Mouse (Mus musculus) kidney, embryonic 14.5 days (tissue): ENCODE data around the gene Dnase2a. TPM values are rescaled to one million over a fixed set of nuclear protein-coding genes. Genes with fewer than 3 reads are reported as not detected.

Experiments
- ATAC-seq: fragments of 200-750 bp; cut with Nextera tagmentation; 2 replicates; pipeline ENCODE4 v1.8.0; 2017; ENCODE audit warnings: moderate number of reproducible peaks, mild to moderate bottlenecking, moderate TSS enrichment, moderate library complexity; ENCODE audit not compliant: low FRiP score, low TSS enrichment
- H3K27ac ChIP-seq: fragments of 300-500 bp; sonication (generic); 2 replicates; pipeline ENCODE4 v1.5.1; 2014; ENCODE audit warnings: low read depth, mild to moderate bottlenecking, low read length, moderate library complexity, mixed read lengths
- H3K27me3 ChIP-seq: fragments of 300-500 bp; sonication (generic); 2 replicates; pipeline ENCODE4 v1.6.1; 2014; ENCODE audit warnings: mild to moderate bottlenecking, low read length; ENCODE audit not compliant: control insufficient read depth, insufficient read depth
- H3K36me3 ChIP-seq: fragments of 300-500 bp; sonication (generic); 2 replicates; pipeline ENCODE4 v1.6.1; 2014; ENCODE audit warnings: low read length, mixed read lengths; ENCODE audit not compliant: control insufficient read depth, insufficient read depth
- H3K4me1 ChIP-seq: fragments of 300-500 bp; sonication (generic); 2 replicates; pipeline ENCODE4 v1.6.1; 2014; ENCODE audit warnings: low read length, mixed read lengths; ENCODE audit not compliant: control insufficient read depth, insufficient read depth
- H3K4me2 ChIP-seq: fragments of 300-500 bp; sonication (generic); replicated peaks from 2 replicates; pipeline ENCODE4 v1.6.1; 2014; ENCODE audit warnings: low read depth, mild to moderate bottlenecking, low read length
- H3K4me3 ChIP-seq: fragments of 300-500 bp; sonication (generic); 2 replicates; pipeline ENCODE4 v1.5.1; 2014; ENCODE audit warnings: mild to moderate bottlenecking, low read length
- H3K9ac ChIP-seq: fragments of 300-500 bp; sonication (generic); 2 replicates; pipeline ENCODE4 v1.6.1; 2014; ENCODE audit warnings: low read depth, mild to moderate bottlenecking, low read length, moderate library complexity
- H3K9me3 ChIP-seq: fragments of 300-500 bp; sonication (generic); 2 replicates; pipeline ENCODE4 v1.6.1; 2016; ENCODE audit warnings: low read length; ENCODE audit not compliant: control insufficient read depth
- WGBS: fragments of 180-500 bp; shearing (Covaris S2); extraction: QIAGEN DNeasy Blood & Tissue Kit; methylation state at CpG from one replicate; pipeline ENCODE4 v1.1.7; 2014; 5-methylcytosine and 5-hydroxymethylcytosine counted together
- polyA plus RNA-seq: library from polyadenylated mRNA; unstranded; fragments of >200 nt; fragmentation: Nextera tagmentation; extraction: Ambion mirVana; gene quantifications from 2 replicates; pipeline ENCODE4 v1.2.1, GENCODE M21; 2014

Gene Dnase2a
- 10.8 and 12.1 TPM in 2 replicates for polyA plus RNA-seq

GRCm38 (mm10) chr8:84908421-84909161 is at the start of gene Dnase2a:
Gene Dnase2a (plus strand): TSS chr8:84908560.
- ATAC-seq = peak; percentile 90
- 1% methylated on average over 45 of the region's 45 CpGs for WGBS
- Histone ChIP-seq H3K4me3 (peak within 1 kb of the TSS; percentile 58), H3K36me3 (no peaks in the 10 kb centered on the region), H3K4me2 (peak within 1 kb of the TSS; percentile 82), H3K9me3 (no peaks in the 10 kb centered on the region), H3K9ac (peak within 1 kb of the TSS; percentile 65), H3K27ac (no peak within 1 kb of the TSS), H3K27me3 (peaks cover 32% of the 10 kb centered on the region), H3K4me1 (peaks cover 12% of the 10 kb centered on the region)

DNA sequence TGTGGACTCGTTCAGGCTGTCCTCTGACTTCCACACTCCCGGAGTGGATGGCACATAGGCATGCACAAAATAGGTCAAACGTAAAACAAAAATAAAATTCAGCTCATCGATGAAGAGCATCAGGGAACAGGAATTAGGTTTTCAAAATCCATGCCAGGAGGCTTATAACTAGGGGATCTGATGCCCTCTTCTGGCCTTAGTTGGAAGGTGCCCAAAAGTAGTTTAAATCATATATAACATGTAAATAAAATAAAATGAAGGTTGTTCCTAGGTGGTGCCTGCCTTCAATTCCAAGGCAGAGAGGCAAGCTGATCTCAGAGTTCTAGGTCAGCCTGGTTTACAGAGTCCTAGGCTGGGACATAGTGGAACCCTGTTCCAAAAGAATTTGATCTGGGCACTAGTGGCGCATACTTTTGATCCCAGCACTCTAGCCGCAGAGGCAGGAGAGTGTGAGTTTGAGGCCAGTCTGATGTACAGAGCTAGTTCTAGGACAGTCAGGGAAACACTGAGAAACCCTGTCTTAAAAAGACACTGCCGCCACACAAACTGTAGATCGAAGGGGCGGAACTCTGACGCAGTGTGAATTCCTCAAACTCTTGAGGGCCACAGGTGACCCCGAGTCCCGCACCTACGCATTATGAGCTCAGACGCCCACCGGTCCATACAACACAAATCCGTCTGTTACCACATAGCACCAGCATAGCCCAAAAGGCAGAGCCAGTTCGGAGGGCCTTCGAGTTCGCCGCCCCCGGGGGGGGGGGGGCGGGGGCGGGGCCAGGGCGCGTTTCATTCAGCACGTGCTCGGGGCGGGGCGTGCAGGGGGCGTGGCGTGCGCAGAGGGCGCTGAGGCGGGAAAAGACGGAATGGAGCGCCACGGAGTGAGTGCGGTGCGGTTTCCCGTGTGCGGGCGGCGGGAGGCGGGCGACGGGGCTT is 36.7 kb upstream of the Dnase2a start, which contains the start of gene Syce2:
Syce2 (plus strand) TSS at position 736 of the 933 bp plus-strand sequence.
- WGBS = 15% methylated on average over 45 of the region's 46 CpGs
- H3K4me1 ChIP-seq = peaks cover 11% of the 10 kb centered on the region
- no peak within 1 kb of the TSS; the same call in 1 of the 2 replicates for H3K27ac ChIP-seq
- H3K27me3 ChIP-seq = no peaks in the 10 kb centered on the region
- peak within 1 kb of the TSS; percentile 65 for H3K9ac ChIP-seq
- no peaks in the 10 kb centered on the region for H3K9me3 ChIP-seq
- ATAC-seq = peak; percentile 68
- H3K4me2 ChIP-seq = peak within 1 kb of the TSS; percentile 97
- peak within 1 kb of the TSS; percentile 49 for H3K4me3 ChIP-seq
- peaks cover 32% of the 10 kb centered on the region for H3K36me3 ChIP-seq

DNA sequence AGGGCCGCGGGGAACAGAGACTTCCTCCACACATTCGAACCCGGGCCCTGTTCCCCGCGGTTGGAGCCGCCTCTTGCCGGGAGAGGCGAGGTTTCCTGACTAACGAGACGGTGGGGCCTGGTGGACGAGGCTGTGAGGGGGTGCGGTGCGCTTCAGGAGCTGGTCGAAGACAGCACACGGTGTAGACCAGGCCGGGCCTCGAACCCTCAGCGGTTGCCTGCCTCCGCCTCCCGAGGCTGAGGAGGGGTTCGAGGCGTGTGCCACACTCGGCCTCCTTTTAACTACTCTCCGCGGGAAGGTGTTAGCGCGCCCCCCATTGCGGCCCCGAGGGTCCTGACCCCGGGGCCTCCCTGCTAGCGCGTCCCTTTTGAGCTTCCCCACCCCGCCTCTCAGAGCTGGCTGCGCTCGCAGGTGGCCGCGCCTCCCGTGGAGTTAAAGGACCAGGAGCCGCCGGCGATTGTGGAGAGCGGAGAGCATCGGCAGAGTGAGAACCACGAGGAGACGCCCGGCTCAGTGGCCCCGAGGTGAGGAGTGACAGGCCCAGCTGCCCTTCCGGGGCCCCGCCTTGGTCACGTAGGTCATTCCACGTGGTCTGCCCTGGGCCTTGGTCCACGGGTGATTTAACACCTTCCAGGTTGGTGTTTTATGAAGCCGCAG is 35.9 kb upstream of the Dnase2a start:
- peak overlapping the region; percentile 65 for H3K9ac ChIP-seq
- peak; percentile 46 for ATAC-seq
- peaks cover 11% of the 10 kb centered on the region for H3K4me1 ChIP-seq
- H3K27me3 ChIP-seq = no peaks in the 10 kb centered on the region
- 2% methylated on average over 53 of the region's 54 CpGs for WGBS
- no peak overlapping the region for H3K27ac ChIP-seq
- H3K4me2 ChIP-seq = peak overlapping the region; percentile 97
- H3K9me3 ChIP-seq = no peaks in the 10 kb centered on the region
- peaks cover 26% of the 10 kb centered on the region for H3K36me3 ChIP-seq
- peak overlapping the region; percentile 49 for H3K4me3 ChIP-seq

DNA sequence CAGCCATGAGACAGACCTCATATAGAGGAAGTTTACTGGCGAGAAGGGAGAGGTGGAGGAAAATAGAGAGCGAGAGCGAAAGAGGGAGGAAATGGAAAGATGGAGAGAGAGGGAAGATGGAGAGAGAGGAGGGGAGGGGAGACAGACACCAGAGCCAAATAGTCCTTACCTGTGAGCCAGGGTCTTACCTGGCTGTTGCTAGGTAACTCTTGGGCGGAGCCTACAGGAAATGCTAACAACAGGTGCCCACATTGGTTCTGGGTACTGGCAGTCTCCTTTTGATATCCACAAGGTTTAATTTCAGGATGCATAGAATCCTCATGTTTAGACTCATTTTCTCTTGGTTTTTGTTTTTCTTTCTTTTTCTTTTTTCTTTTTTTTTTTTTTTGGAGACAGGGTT is 35.3 kb upstream of the Dnase2a start:
- Histone ChIP-seq H3K27me3 (no peaks in the 10 kb centered on the region), H3K9ac (peak overlapping the region; percentile 65; the same call in 1 of the 2 replicates), H3K4me1 (peaks cover 11% of the 10 kb centered on the region), H3K4me2 (peak overlapping the region; percentile 97), H3K36me3 (peaks cover 24% of the 10 kb centered on the region), H3K4me3 (peak overlapping the region; percentile 49), H3K9me3 (no peaks in the 10 kb centered on the region), H3K27ac (no peak overlapping the region)
- WGBS = 61% methylated on average over 4 of the region's 4 CpGs
- ATAC-seq = no peak

- H3K9me3 ChIP-seq = no peaks in the 10 kb centered on the region
- no peak overlapping the region for H3K4me2 ChIP-seq
- no peak for ATAC-seq
- H3K27ac ChIP-seq = no peak overlapping the region
- WGBS = over 99% methylated on average over 3 of the region's 3 CpGs
- H3K27me3 ChIP-seq = no peaks in the 10 kb centered on the region
- peaks cover 11% of the 10 kb centered on the region for H3K36me3 ChIP-seq
- peaks cover 11% of the 10 kb centered on the region for H3K4me1 ChIP-seq
- H3K4me3 ChIP-seq = no peak overlapping the region
- H3K9ac ChIP-seq = no peak overlapping the region
Observed at GRCm38 (mm10) chr8:84874339-84874738, 34.0 kb upstream of the Dnase2a start.

DNA sequence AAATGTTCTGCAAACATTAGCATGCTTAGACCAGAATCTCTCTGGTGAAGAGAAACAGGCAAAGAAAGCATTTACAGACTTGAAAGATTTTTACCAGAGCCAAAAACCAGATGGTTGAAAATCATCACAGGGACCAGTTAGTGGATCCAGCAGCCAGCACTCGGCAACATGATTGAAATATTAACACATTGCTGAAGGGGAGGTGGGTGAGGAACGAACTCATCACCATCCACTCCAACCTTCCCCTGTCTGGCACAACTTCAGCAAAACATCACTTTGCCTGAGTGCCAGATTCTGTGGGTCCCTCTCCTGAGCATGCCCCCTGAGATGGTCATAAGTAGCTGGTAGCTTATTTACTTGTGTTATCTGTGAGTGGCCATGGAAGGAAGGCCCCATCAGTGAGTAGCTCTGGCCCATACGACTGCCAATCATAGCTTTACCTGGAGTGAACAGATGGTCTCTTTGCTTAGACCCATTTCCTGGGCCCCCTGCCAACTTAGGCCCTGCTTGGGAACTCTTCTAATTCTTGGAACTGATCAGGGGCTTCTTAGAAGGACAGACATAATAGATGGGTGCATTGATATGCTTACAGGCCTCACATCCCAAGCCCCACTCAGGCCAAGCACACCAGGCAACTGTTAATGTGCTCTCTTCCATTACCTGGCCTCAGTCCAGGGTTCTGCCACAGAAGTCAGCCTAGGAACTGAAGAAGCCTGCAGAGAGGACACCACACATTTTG is 30.9 kb upstream of the Dnase2a start:
- 82% methylated on average over 3 of the region's 3 CpGs for WGBS
- Histone ChIP-seq H3K4me1 (peaks cover 3% of the 10 kb centered on the region), H3K36me3 (peaks cover 5% of the 10 kb centered on the region; the same call in 1 of the 2 replicates), H3K4me2 (no peak overlapping the region), H3K27ac (no peak overlapping the region), H3K9me3 (no peaks in the 10 kb centered on the region), H3K27me3 (no peaks in the 10 kb centered on the region), H3K4me3 (no peak overlapping the region), H3K9ac (no peak overlapping the region)
- ATAC-seq = no peak

- no peaks in the 10 kb centered on the region for H3K4me1 ChIP-seq
- H3K27me3 ChIP-seq = no peaks in the 10 kb centered on the region
- H3K4me3 ChIP-seq = no peak overlapping the region
- no peak for ATAC-seq
- H3K9ac ChIP-seq = no peak overlapping the region
- H3K36me3 ChIP-seq = peaks cover 5% of the 10 kb centered on the region; the same call in 1 of the 2 replicates
- no peak overlapping the region for H3K4me2 ChIP-seq
- no peak overlapping the region for H3K27ac ChIP-seq
- no peaks in the 10 kb centered on the region for H3K9me3 ChIP-seq
- 94% methylated on average over 1 of the region's 1 CpGs for WGBS
Observed at GRCm38 (mm10) chr8:84878915-84879314, 29.4 kb upstream of the Dnase2a start.

- Histone ChIP-seq H3K9me3 (no peaks in the 10 kb centered on the region), H3K36me3 (peaks cover 25% of the 10 kb centered on the region), H3K4me1 (no peaks in the 10 kb centered on the region), H3K9ac (no peak overlapping the region), H3K4me2 (no peak overlapping the region), H3K27me3 (no peaks in the 10 kb centered on the region), H3K4me3 (no peak overlapping the region), H3K27ac (no peak overlapping the region)
- ATAC-seq = no peak
- 92% methylated on average over 4 of the region's 4 CpGs for WGBS
Observed at GRCm38 (mm10) chr8:84884728-84885127, 23.6 kb upstream of the Dnase2a start.
